Mouse (Mus musculus) heart, adult 2 months (tissue): ENCODE results near the gene Mrpl45. TPM values are rescaled to one million over a fixed set of nuclear protein-coding genes. Genes with fewer than 3 reads are reported as not detected.

Experiments used
- DNase-seq, 2 experiments: peaks; one replicate each; pipeline ENCODE4 v3.0.0; 2021
- H3K27ac ChIP-seq: fragments of 200-600 bp; 2 replicates; pipeline ENCODE4 v1.8.1; 2022
- H3K27me3 ChIP-seq: fragments of 200-500 bp; 2 replicates; pipeline ENCODE4 v1.6.1; 2012; ENCODE audit warnings: mild to moderate bottlenecking, low read length, inconsistent platforms, mixed read lengths; ENCODE audit not compliant: control insufficient read depth, insufficient read depth
- H3K36me3 ChIP-seq: fragments of 200-500 bp; 2 replicates; pipeline ENCODE4 v1.6.1; 2012; ENCODE audit warnings: low read length, inconsistent platforms; ENCODE audit not compliant: control insufficient read depth, insufficient read depth
- H3K4me1 ChIP-seq: fragments of 200-500 bp; 2 replicates; pipeline ENCODE4 v1.6.1; 2011; ENCODE audit warnings: low read length; ENCODE audit not compliant: control insufficient read depth, insufficient read depth
- H3K4me3 ChIP-seq: fragments of 200-600 bp; 2 replicates; pipeline ENCODE4 v1.8.1; 2022
- H3K79me2 ChIP-seq: fragments of 200-500 bp; replicated peaks from 2 replicates; pipeline ENCODE4 v1.6.1; 2012; ENCODE audit warnings: mild to moderate bottlenecking, inconsistent platforms, low read length, moderate library complexity, mixed read lengths; ENCODE audit not compliant: control insufficient read depth, insufficient read depth
- H3K9ac ChIP-seq: fragments of 200-500 bp; 2 replicates; pipeline ENCODE4 v1.6.1; 2012; ENCODE audit warnings: low read depth, mild to moderate bottlenecking, control low read depth, inconsistent platforms, low read length, mixed read lengths
- CTCF ChIP-seq: fragments of 200-600 bp; IDR thresholded peaks from 2 replicates; pipeline ENCODE4 v1.8.1; 2022; ENCODE audit warnings: antibody characterized with exemption, mild to moderate bottlenecking, moderate library complexity
- EP300 ChIP-seq: fragments of 200-500 bp; IDR thresholded peaks from 2 replicates; pipeline ENCODE4 v1.6.1; 2011; ENCODE audit warnings: low read depth, low read length, control low read depth; ENCODE audit not compliant: insufficient read depth
- POLR2A ChIP-seq: fragments of 200-500 bp; IDR thresholded peaks from 2 replicates; pipeline ENCODE4 v1.6.1; 2011; ENCODE audit warnings: mild to moderate bottlenecking, low read depth, low read length, control low read depth; ENCODE audit not compliant: insufficient read depth
- WGBS: fragments of 180-500 bp; shearing (Covaris S2); methylation state at CpG from one replicate; pipeline ENCODE4 v1.1.7; 2018; 5-methylcytosine and 5-hydroxymethylcytosine counted together
- intact Hi-C: fragments of 180-260 bp; cut with DNase I; formaldehyde crosslinking; loops from one replicate; pipeline ENCODE4 v1.15.1; 2025
- polyA plus RNA-seq: library from polyadenylated mRNA; depleted of rRNA; stranded (reverse); fragments of >200 nt; gene quantifications from 2 replicates; pipeline ENCODE4 v1.2.3, GENCODE M21; 2012
- total RNA-seq, 2 experiments: library from RNA; stranded (reverse); gene quantifications; 2 replicates each; pipeline ENCODE4 v1.2.3; 2021

Mrpl45 gene
- total and polyA plus RNA-seq, 3 experiments = 33.7 to 62.5 (median 48.9) TPM

DNA sequence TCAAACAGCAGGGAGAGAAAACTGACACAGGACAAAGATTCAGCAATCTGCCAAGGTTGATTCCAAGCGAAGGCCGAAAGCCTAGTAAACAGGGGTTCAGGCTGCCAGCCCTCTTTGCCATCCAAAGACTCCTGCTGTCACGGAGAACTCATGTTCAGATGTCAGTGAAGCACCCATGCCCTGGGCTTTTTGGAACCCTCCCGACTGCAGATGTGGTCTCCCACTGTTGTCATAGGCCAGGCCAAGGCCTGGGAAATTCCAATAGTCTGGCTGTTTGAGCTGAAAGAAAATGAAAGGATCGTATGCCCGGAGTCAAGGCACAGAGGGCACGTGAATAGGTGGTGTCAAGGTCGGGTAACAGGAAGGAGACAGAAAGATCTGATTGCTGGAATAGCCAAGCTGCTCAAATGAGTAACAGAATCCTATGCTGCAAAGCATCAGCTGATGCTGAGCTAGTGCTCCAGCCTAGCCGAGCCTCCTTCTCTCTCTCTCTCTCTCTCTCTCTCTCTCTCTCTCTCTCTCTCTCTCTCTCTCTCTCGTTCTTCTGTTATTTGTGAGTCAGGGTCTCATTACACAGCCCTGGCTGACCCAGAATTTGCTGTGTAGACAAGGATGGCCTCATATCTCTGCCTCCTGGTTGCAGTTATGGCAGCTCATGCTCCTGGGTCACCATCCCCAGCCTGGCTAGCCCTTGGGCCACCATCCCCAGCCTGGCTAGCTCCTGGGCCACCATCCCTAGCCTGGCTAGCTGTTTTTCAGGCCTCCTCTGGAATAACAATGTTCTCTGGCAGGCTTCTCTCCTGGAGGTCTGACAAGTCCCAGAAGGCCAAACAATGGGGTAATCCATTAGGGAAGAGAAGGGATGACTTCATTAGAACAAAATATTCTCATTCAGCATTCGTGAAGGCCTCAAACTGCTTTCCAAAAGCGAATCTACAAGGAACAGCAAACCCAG, 26.0 kb upstream of the Mrpl45 start:
- 55% methylated on average over 12 of the region's 12 CpGs for WGBS
- H3K36me3 ChIP-seq = no peaks in the 10 kb centered on the region
- TF ChIP-seq POLR2A (no peak), CTCF (no peak), EP300 (no peak)
- H3K4me1 ChIP-seq = peaks cover 2% of the 10 kb centered on the region
- H3K4me3 ChIP-seq = no peak overlapping the region
- no peak overlapping the region for H3K9ac ChIP-seq
- H3K27me3 ChIP-seq = no peaks in the 10 kb centered on the region
- H3K27ac ChIP-seq = peak overlapping the region; percentile 36
- peak; percentile 65 to 66 for DNase-seq
- intact Hi-C loops = no loop called here
- H3K79me2 ChIP-seq = no peaks in the 10 kb centered on the region

DNA sequence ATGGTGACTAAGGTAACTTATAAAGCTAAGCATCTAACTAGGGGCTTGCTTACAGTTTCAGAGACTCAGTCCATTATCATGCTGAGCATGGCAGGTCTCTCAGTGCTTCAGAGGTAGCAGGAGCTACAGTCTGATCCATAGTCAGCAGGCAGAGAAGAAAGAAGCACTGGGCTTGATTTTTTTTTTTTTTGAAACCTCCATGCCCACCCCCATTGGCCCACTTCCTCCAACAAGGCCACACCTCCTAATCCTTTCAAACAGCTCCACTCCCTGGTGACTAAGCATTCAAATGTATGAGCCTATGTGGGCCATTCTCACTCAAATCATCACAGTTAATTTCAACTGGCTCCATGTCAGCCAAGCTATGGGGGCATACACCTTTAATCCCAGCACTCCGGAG, 22.8 kb upstream of the Mrpl45 start:
- Histone ChIP-seq H3K4me3 (no peak overlapping the region), H3K79me2 (no peaks in the 10 kb centered on the region), H3K4me1 (peaks cover 2% of the 10 kb centered on the region; the same call in 1 of the 2 replicates), H3K36me3 (no peaks in the 10 kb centered on the region), H3K9ac (no peak overlapping the region), H3K27ac (no peak overlapping the region), H3K27me3 (no peaks in the 10 kb centered on the region)
- WGBS = 92% methylated on average over 1 of the region's 1 CpGs
- TF ChIP-seq CTCF (no peak), POLR2A (no peak)
- no peak for DNase-seq
- intact Hi-C loops = no loop called here

DNA sequence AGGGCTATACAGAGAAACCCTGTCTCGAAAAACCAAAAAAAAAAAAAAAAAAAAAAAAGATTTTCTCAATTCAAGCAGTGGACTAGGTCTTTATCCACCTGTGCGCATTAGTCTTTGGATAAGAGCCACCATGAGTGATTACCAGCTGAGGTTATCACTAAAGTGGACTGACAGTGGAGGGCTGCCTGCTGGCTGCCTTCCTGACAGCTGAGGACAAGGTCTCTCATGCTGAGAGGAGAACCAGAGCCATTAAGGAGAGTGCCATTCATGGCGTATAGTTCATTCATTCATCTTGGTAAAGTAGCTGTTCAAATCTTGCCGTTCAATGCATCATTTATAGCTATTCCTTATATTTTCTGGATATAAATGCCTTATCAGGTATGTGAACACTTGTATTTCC, 19.0 kb upstream of the Mrpl45 start:
- 62% methylated on average over 3 of the region's 4 CpGs for WGBS
- intact Hi-C loops = no loop called here

GRCm38 (mm10) chr11:97299939-97300338, 15.6 kb upstream of the Mrpl45 start:
- Histone ChIP-seq H3K27ac (no peak overlapping the region), H3K79me2 (no peaks in the 10 kb centered on the region), H3K4me1 (peaks cover 13% of the 10 kb centered on the region), H3K4me3 (no peak overlapping the region), H3K27me3 (no peaks in the 10 kb centered on the region), H3K9ac (no peak overlapping the region), H3K36me3 (no peaks in the 10 kb centered on the region)
- DNase-seq = no peak
- 61% methylated on average over 2 of the region's 2 CpGs for WGBS
- no peak for TF ChIP-seq POLR2A
- TF ChIP-seq CTCF = no peak
- intact Hi-C loops = no loop called here

More for the DNA sequence above, 19.0 kb upstream of the Mrpl45 start:
- H3K27me3 ChIP-seq = no peaks in the 10 kb centered on the region
- no peak for TF ChIP-seq POLR2A
- no peak for TF ChIP-seq CTCF
- TF ChIP-seq EP300 = no peak
- no peaks in the 10 kb centered on the region for H3K79me2 ChIP-seq
- no peak overlapping the region for H3K4me3 ChIP-seq
- DNase-seq = peak; percentile 39 to 44
- no peaks in the 10 kb centered on the region for H3K36me3 ChIP-seq
- H3K27ac ChIP-seq = no peak overlapping the region
- H3K4me1 ChIP-seq = peaks cover 2% of the 10 kb centered on the region; the same call in 1 of the 2 replicates
- no peak overlapping the region for H3K9ac ChIP-seq

GRCm38 (mm10) chr11:97301406-97301805, 14.1 kb upstream of the Mrpl45 start:
- WGBS = 79% methylated on average over 16 of the region's 16 CpGs
- intact Hi-C loops = no loop called here
- no peaks in the 10 kb centered on the region for H3K27me3 ChIP-seq
- H3K4me1 ChIP-seq = peaks cover 13% of the 10 kb centered on the region
- H3K4me3 ChIP-seq = no peak overlapping the region
- no peaks in the 10 kb centered on the region for H3K79me2 ChIP-seq
- H3K36me3 ChIP-seq = no peaks in the 10 kb centered on the region
- TF ChIP-seq EP300 = no peak
- TF ChIP-seq POLR2A = no peak
- no peak for TF ChIP-seq CTCF
- no peak for DNase-seq
- H3K9ac ChIP-seq = no peak overlapping the region
- H3K27ac ChIP-seq = peak overlapping the region; percentile 75

DNA sequence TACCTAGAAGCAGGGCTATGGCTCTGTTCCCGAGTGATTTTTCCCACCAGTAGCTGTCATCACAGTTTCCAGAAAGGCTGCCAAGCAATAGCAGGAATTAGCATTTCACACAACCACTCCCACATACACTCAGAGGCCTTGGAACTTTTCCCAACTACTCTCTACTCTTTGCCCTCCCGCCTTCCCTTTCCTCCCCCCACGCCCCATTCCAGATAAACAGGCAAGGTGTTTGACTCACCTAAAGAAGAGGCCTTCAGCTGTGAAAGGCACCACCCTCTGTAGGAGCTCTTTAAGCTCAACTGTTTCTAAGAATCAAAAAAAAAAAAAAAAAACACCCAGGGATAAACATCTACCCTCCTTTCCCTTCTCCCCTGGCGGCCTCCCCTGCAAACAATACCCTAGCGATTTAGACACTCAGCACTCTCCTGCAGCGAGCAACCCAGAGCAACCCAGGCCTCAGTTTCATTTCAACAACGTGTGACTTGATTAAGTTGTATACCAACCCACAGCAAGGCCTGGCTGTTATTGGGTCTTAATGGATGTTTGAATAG, 13.2 kb upstream of the Mrpl45 start:
- no peaks in the 10 kb centered on the region for H3K79me2 ChIP-seq
- H3K4me3 ChIP-seq = no peak overlapping the region
- no peaks in the 10 kb centered on the region for H3K36me3 ChIP-seq
- 8% methylated on average over 7 of the region's 7 CpGs for WGBS
- H3K27ac ChIP-seq = peak overlapping the region; percentile 75
- peak; percentile 55 to 84 for DNase-seq
- H3K9ac ChIP-seq = no peak overlapping the region
- intact Hi-C loops = no loop called here
- no peaks in the 10 kb centered on the region for H3K27me3 ChIP-seq
- peak; percentile 78 for TF ChIP-seq EP300
- TF ChIP-seq POLR2A = no peak
- peak; percentile 25 for TF ChIP-seq CTCF
- peaks cover 13% of the 10 kb centered on the region for H3K4me1 ChIP-seq
